Mouse (Mus musculus) heart, adult 2 months (tissue): ENCODE measurements around the gene Hhipl1.

ENCODE experiments used
- CTCF ChIP-seq: fragments of 200-600 bp; IDR thresholded peaks from 2 replicates; pipeline ENCODE4 v1.8.1; 2022; ENCODE audit warnings: antibody characterized with exemption, mild to moderate bottlenecking, moderate library complexity
- EP300 ChIP-seq: fragments of 200-500 bp; IDR thresholded peaks from 2 replicates; pipeline ENCODE4 v1.6.1; 2011; ENCODE audit warnings: low read depth, low read length, control low read depth; ENCODE audit not compliant: insufficient read depth
- POLR2A ChIP-seq: fragments of 200-500 bp; IDR thresholded peaks from 2 replicates; pipeline ENCODE4 v1.6.1; 2011; ENCODE audit warnings: mild to moderate bottlenecking, low read depth, low read length, control low read depth; ENCODE audit not compliant: insufficient read depth

- TF ChIP-seq CTCF (no peak), POLR2A (no peak), EP300 (no peak)
Observed at GRCm38 (mm10) chr12:108311741-108312290, 5.7 kb downstream of the Hhipl1 start.
